Mouse (Mus musculus): ENCODE data around the gene Rps15.

DNA sequence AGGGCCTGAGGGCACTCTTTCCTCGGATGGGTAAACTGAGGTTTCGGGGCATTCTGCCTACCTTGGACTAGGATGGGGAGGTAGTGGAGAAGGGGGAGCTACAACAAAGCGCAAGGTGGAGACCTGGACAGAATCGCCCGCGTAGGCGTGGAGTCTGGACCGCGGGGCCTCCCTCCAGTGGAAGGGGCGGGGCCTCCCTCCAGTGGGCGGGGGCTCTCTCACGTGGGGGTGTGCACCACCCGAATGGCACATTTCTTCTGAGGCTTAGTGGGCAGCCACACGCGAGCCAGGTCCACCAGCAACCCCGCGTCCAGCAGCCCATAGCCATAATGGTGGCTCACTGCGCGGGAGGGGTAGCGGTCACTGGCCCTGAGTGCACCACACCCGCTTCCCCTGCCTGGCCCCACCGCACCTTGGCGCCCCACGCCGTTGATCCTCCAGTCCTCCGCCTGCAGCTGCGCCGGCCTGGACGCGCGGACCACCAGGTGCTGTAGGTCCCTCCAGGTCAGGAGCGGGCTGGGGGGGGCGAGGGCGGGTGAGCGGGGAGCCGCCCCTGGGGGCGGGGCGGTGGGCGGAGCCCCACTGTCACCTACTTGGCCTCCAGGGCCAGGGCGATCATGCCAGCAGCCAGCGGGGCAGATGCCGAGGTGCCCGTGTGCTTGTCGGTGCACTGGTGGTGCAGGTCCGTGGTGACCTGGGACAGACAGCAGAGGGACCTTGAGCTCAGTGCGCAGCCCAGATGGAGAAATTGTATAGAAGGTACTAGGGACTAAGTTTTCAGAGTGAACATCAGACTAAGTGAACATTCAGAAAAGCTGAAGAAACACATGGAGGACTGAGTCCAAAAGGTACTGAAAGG is 31.2 kb downstream of the Rps15 start:
- TF ChIP-seq CTCF (IDR thresholded peaks at IDR 0.05; ENCODE audit: extremely low read depth, insufficient read depth, insufficient read length, insufficient replicate concordance): no peak
- no peak for TF ChIP-seq POLR2A (IDR thresholded peaks at IDR 0.05; ENCODE audit: low read depth, low read length)

Measured in spleen, adult 2 months (tissue).